Mouse (Mus musculus): ENCODE data around the gene Ap1ar. TPM values are rescaled to one million over a fixed set of nuclear protein-coding genes. Genes with fewer than 3 reads are reported as not detected.
"Not testable (repeated sequence)": the region's sequence is repeated elsewhere in the genome, so short reads cannot be mapped to it uniquely, and the experiment has no call there.

Ap1ar gene
- total RNA-seq, 2 experiments from 2014 or later, result 76.8 to 82.4 TPM

DNA sequence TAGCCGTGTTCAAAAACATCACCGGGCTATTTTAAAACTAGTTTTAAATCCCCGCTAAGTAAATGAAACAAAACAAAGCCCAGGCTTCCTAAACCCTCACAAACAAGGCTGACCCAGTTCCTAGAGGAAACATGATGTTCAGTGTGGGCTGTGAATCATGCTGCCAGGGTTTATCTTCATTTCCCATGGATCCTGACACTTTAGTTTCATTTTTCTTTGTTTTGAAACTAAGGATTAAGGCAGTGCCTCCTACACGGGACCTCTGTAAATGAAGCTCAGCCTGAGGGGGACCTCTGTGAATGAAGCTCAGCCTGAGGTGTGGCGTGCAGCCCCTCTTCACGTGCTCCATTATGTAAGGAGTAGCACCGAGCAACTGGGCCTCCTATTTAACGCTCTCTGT lies 34.5 kb downstream of the Ap1ar start:
- DNase-seq (ENCODE audit: low spot score in 2 of 2), result no peak

GRCm38 (mm10) chr3:127801162-127801561 lies 36.2 kb downstream of the Ap1ar start:
- DNase-seq (ENCODE audit: low spot score in 2 of 2), result no peak

DNA sequence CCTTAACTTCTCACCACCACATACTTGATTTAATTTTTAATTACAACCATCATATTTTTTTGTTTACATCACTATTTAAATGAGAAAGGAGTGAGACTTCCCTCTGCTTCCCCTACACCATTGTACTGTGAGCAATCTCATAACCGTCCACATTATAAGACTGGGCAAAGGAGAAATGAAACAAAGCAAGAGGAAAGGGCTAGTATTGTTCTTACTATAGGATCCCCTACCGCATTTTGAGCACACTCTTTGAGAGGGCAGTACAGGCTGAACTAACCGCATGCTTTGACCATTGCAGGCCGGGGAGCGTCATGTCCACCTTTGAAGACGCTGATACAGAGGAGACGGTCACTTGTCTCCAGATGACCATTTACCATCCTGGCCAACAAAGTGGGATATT lies 41.1 kb downstream of the Ap1ar start:
- DNase-seq (ENCODE audit: low spot score in 2 of 2), result no peak

GRCm38 (mm10) chr3:127795762-127796161 lies 41.6 kb downstream of the Ap1ar start:
- no peak for DNase-seq (ENCODE audit: low spot score in 2 of 2)

GRCm38 (mm10) chr3:127793022-127793421 lies 44.3 kb downstream of the Ap1ar start:
- DNase-seq (ENCODE audit: low spot score in 2 of 2), result no peak

- DNase-seq (ENCODE audit: low spot score in 2 of 2), result no peak
Measured at GRCm38 (mm10) chr3:127791595-127792561, 45.4 kb downstream of the Ap1ar start.

GRCm38 (mm10) chr3:127791056-127791483 lies 46.3 kb downstream of the Ap1ar start:
- no peak for DNase-seq (ENCODE audit: low spot score in 2 of 2)

- DNase-seq (ENCODE audit: low spot score in 2 of 2), result peak; percentile 21 to 35
Measured at GRCm38 (mm10) chr3:127790234-127791055, 46.9 kb downstream of the Ap1ar start.

GRCm38 (mm10) chr3:127789500-127790191 lies 47.7 kb downstream of the Ap1ar start, which contains the start of gene Tifa:
TSS of gene Tifa (plus strand) at chr3:127789805.
- peak; percentile 47 to 60 for DNase-seq (ENCODE audit: low spot score in 2 of 2)

DNA sequence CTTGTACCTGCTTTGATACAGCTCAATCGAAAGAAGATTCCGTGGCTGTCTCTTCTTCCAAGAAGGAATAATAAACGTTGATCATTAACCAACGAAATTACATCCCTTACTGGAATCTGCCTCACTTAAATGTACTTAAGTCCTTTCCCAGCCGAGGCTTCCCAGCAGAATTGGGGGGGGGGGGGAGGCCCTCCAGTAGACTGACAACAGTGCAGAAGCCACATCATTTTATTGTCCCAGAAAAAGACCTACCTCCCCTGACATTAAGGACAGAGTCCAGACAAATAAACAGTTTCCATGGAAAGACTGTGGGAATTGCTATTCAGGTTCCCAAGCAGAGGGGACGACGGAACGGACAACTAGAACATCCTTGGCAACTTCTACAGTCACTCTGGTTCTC lies 48.4 kb downstream of the Ap1ar start:
- DNase-seq (ENCODE audit: low spot score in 2 of 2), result no peak

DNA sequence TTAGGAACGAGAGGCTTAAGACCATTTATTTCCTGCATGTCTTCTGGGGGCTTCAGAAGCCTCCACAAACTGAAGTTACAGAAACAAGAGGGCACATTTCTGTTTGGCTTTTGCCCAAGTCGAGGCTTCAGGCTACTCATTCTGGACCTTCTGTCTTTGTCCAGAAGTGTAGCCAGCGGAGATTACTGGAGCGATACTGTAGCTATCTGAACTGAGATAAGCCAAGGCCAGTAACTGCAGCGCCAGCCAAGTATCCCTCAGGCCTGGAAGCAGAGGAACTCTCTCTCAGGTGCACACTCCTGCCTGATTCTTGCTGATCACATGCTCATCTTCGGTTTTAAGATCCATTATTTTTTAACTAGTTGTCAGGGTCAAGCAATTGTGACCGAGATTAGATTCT lies 49.3 kb downstream of the Ap1ar start:
- DNase-seq (ENCODE audit: low spot score in 2 of 2), result no peak

DNA sequence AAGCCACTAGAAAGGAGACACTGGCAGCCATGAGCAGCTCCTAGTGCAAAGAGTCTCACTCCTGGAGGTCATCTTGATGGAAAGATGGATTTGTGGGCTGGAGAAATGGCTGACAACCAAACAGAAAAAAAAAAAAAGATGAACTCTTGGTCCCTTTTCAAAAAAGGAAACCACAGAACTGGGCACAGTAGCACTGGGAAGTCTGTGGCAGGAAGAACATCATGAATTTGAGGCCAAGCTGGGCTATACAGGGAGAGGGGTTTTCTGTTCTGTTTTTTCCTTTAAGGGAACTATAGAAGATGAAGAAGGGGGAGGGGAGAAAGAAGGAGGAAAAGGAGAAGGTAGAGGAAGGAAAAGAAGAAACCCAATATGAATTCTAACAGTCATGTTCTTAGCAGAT lies 50.3 kb downstream of the Ap1ar start:
- no peak for DNase-seq (ENCODE audit: low spot score in 2 of 2)

DNA sequence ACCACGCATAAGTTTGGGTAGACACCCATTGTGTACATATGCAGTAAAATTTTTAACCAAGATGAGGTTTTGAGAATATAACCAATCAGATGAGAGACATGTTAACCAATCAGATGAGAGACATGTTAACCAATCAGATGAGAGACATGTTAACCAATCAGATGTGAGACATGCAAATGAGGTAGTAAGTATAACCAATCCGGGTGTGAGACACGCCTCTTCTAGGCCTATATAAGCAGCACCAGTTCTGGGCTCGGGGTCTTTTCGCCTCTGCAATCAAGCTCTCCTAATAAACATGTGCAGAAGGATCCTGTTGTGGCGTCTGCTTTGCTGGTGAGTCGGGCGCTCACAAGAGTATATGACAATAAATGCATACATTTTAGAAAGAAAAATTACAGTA lies 53.6 kb downstream of the Ap1ar start:
- not testable (repeated sequence) for DNase-seq (ENCODE audit: low spot score in 2 of 2)

GRCm38 (mm10) chr3:127782921-127783320 lies 54.4 kb downstream of the Ap1ar start:
- DNase-seq (ENCODE audit: low spot score in 2 of 2), result no peak

DNA sequence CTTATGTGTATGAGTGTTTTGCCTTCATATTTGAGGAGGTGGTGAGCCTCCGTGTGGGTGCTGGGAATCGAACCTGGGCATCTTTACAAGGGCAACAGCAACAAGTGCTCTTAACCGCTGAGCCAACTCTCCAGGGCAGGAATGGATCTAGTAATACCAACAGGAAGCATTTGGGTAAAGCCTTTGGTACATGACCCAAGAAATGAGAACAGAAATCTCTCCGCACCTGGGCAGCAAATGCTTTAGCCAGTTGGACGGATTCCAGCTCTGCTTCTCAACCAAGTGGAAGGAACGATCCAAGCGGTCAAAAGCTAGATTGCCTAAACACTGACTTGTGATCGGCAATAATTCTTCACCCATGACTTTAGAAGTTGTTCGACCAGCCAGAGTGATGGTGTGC lies 56.4 kb downstream of the Ap1ar start:
- DNase-seq (ENCODE audit: low spot score in 2 of 2), result no peak

DNA sequence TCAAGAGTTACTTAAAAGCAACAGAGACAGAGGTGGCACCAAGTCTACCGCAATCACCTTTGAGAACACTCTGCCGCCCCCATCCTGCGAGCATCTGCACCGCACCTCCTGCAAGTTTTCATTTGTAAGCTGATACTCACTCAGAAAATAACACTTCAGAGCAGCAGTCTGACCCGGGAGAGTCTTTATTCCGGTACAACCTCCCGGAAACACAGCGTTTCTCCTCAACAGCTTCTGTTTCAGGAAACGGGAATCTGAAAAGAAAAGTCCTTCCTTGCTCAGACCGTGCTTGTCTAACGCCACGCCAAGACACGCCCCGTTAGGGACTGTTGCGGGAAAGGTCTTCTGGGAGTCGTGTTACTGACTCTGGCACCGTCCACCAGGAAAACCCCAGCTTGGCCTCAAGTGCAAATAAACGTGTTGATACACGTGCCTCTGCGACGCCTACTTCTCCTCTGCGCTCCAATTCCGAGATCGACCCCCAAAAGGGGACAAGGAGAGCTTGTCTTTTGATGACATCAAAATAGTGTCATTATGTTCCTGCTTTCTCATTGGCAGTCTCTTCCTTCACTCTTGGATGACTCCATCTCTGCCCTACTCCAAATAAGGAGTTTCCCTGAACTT lies 57.2 kb downstream of the Ap1ar start, which contains the start of gene Alpk1:
Gene Alpk1 (minus strand): TSS at position 507 of the 624 bp plus-strand sequence.
- DNase-seq (ENCODE audit: low spot score in 2 of 2), result peak; percentile 51 to 73

GRCm38 (mm10) chr3:127769146-127769545 lies 68.2 kb downstream of the Ap1ar start:
- no peak for DNase-seq (ENCODE audit: low spot score in 2 of 2)

DNA sequence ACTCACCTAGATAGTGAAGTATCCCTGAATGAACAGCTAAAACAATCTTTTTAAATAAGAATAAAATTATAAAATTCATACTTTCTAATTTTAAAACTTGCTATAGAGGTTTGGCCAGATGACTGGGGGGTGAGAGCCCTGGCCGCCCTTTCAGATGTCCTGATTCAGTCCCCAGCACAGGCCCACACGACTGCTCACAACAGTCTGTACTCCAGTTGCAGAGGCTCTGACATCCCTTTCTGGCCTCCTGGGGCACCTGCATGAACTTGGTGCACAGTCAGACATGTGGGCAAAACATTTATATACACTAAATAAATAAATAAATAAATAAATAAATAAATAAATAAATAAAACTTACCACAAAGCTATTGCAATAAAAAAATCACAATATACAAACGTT lies 71.4 kb downstream of the Ap1ar start:
- no peak for DNase-seq (ENCODE audit: low spot score in 2 of 2)

DNA sequence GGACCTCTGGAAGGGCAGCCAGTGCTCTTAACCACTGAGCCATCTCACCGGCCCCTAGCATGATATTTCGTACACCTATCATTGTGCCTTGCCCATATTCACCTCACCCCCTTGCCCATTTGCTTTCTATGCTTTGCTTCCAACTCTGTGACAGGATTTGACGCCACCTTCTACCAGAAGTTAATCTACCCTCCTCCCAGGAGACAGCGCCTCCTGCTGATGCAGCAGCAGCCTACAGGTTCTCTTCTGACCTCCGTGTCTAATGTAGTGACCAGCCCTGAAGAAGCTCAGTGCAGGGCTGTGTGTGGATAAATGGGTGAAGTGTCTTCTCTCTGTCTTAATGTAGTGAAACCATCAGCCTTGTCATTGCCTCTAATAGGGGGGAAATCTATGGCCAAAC lies 72.8 kb downstream of the Ap1ar start:
- no peak for DNase-seq (ENCODE audit: low spot score in 2 of 2)

DNA sequence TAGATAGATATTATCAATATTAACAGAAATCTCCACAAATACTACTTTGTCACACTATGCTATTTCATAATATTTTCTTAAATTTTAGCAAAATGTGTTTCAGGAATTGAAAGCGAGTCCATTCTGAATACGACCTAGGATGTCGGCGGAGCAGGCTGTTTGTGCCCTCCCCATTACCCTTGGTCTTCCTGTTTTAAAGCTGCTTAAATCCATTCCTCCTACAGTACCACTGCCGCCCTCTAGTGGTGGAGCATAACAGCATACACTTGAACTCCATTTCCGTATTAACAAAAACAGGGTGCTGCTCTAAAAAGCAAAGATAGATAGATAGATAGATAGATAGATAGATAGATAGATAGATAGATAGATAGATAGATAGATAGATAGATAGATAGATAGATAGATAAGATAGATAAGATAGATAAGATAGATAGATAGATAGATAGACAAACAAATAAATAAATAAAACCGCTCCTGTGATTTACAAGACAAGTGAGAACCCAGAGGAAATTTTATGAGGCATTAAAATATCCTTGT lies 74.2 kb downstream of the Ap1ar start:
- DNase-seq (ENCODE audit: low spot score in 2 of 2), result peak; percentile 81 to 84
